Mouse (Mus musculus): Measurements from ENCODE around the gene Olah.

DNA sequence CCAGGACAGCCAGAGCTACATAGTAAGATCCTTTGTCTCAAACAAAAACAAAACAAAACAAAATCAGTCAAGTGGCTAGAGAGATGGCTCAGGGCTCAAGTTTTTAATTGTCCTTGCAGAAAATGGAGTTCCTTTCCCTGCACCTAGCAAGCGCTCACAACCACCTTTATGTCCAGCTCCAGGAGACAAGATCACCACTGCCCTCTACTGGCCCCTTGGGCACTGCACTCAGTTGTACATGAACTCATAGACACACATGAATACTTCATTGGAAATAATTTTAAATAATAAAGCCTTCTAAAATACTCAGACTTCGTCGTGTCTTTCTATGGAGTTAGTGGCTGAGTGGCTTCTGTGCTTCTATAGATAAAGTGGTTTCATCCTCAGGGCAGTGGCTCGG, 17.2 kb upstream of the Olah start:
- TF ChIP-seq EP300 (IDR thresholded peaks at IDR 0.05; ENCODE audit: low read depth) (no peak), CTCF (IDR thresholded peaks at IDR 0.05; ENCODE audit: low read depth) (peak; percentile 78)

Data from liver, postnatal 0 days (tissue).